Mouse (Mus musculus) intestine, embryonic 14.5 days (tissue): ENCODE measurements around the gene Pkd2. TPM values are rescaled to one million over a fixed set of nuclear protein-coding genes. Genes with fewer than 3 reads are reported as not detected.

ENCODE experiments used
- ATAC-seq: fragments of 200-750 bp; cut with Nextera tagmentation; replicated peaks from 2 replicates; pipeline ENCODE4 v1.8.0; 2017; ENCODE audit warnings: low read depth, moderate number of reproducible peaks, moderate TSS enrichment, moderate library complexity; ENCODE audit not compliant: low FRiP score, low TSS enrichment
- DNase-seq: peaks from one replicate; pipeline ENCODE4 v3.0.0-alpha.2; 2018; ENCODE audit warnings: low spot score
- H3K27ac ChIP-seq: fragments of 300-500 bp; sonication (generic); 2 replicates; pipeline ENCODE4 v1.5.1; 2014; ENCODE audit warnings: low read depth, mild to moderate bottlenecking, control low read depth
- H3K27me3 ChIP-seq: fragments of 300-500 bp; sonication (generic); replicated peaks from 2 replicates; pipeline ENCODE4 v1.6.1; 2014; ENCODE audit warnings: low read length, control low read depth; ENCODE audit not compliant: control insufficient read depth, insufficient read depth
- H3K36me3 ChIP-seq: fragments of 300-500 bp; sonication (generic); 2 replicates; pipeline ENCODE4 v1.6.1; 2014; ENCODE audit warnings: low read length, control low read depth; ENCODE audit not compliant: control insufficient read depth, insufficient read depth
- H3K4me1 ChIP-seq: fragments of 300-500 bp; sonication (generic); replicated peaks from 2 replicates; pipeline ENCODE4 v1.6.1; 2014; ENCODE audit warnings: low read length, control low read depth, mixed read lengths; ENCODE audit not compliant: control insufficient read depth, insufficient read depth
- H3K4me2 ChIP-seq: fragments of 300-500 bp; sonication (generic); 2 replicates; pipeline ENCODE4 v1.6.1; 2014; ENCODE audit warnings: low read length
- H3K4me3 ChIP-seq: fragments of 300-500 bp; sonication (generic); 2 replicates; pipeline ENCODE4 v1.5.1; 2014; ENCODE audit warnings: low read depth, low read length, control low read depth, mixed read lengths
- H3K9ac ChIP-seq: fragments of 300-500 bp; sonication (generic); 2 replicates; pipeline ENCODE4 v1.6.1; 2014; ENCODE audit warnings: mild to moderate bottlenecking, low read length
- H3K9me3 ChIP-seq: fragments of 300-500 bp; sonication (generic); 2 replicates; pipeline ENCODE4 v1.6.1; 2016; ENCODE audit warnings: low read length, control low read depth; ENCODE audit not compliant: control insufficient read depth
- WGBS: fragments of 180-500 bp; shearing (Covaris S2); extraction: QIAGEN DNeasy Blood & Tissue Kit; methylation state at CpG from one replicate; pipeline ENCODE4 v1.1.7; 2014; 5-methylcytosine and 5-hydroxymethylcytosine counted together
- polyA plus RNA-seq: library from polyadenylated mRNA; unstranded; fragments of >200 nt; fragmentation: Nextera tagmentation; extraction: Ambion mirVana; gene quantifications from 2 replicates; pipeline ENCODE4 v1.2.1, GENCODE M21; 2014

Pkd2 gene
- polyA plus RNA-seq, 1 experiment from 2014 or later = 19.6 TPM

GRCm38 (mm10) chr5:104538612-104539011, 79.4 kb downstream of the Pkd2 start:
- 98% methylated on average over 1 of the region's 1 CpGs for WGBS
- DNase-seq (no peak), ATAC-seq (no peak)
- Histone ChIP-seq H3K9ac (no peak overlapping the region), H3K4me3 (no peak overlapping the region), H3K27me3 (no peaks in the 10 kb centered on the region), H3K36me3 (peaks cover 59% of the 10 kb centered on the region), H3K4me2 (no peak overlapping the region), H3K9me3 (no peaks in the 10 kb centered on the region), H3K4me1 (no peaks in the 10 kb centered on the region), H3K27ac (no peak overlapping the region)

- ATAC-seq (no peak), DNase-seq (no peak)
- H3K9me3 ChIP-seq = no peaks in the 10 kb centered on the region
- H3K4me3 ChIP-seq = no peak overlapping the region
- 94% methylated on average over 4 of the region's 4 CpGs for WGBS
- peaks cover 60% of the 10 kb centered on the region for H3K36me3 ChIP-seq
- no peaks in the 10 kb centered on the region for H3K4me1 ChIP-seq
- H3K27ac ChIP-seq = no peak overlapping the region
- no peak overlapping the region for H3K4me2 ChIP-seq
- no peak overlapping the region for H3K9ac ChIP-seq
- no peaks in the 10 kb centered on the region for H3K27me3 ChIP-seq
Observed at GRCm38 (mm10) chr5:104539331-104539730, 80.1 kb downstream of the Pkd2 start.

Other genes starting within 250 kb of the Pkd2 start
- 0.08 and 0.16 TPM in 2 replicates for gene Ibsp, start 160.3 kb upstream of the Pkd2 start, polyA plus RNA-seq
- gene Mepe, start 134.1 kb upstream of the Pkd2 start, polyA plus RNA-seq = not detected in 2 replicates
- gene Spp1, start 24.3 kb upstream of the Pkd2 start, polyA plus RNA-seq = 2.6 and 91.2 TPM in 2 replicates
- 12.8 and 13.9 TPM in 2 replicates for gene BC005561, start 48.9 kb downstream of the Pkd2 start, polyA plus RNA-seq